Mouse (Mus musculus): ENCODE results near the gene Cacna1e. TPM values are rescaled to one million over a fixed set of nuclear protein-coding genes. Genes with fewer than 3 reads are reported as not detected.

The Cacna1e gene
- polyA plus RNA-seq, 2 experiments: 0.02 to 0.03 TPM

DNA sequence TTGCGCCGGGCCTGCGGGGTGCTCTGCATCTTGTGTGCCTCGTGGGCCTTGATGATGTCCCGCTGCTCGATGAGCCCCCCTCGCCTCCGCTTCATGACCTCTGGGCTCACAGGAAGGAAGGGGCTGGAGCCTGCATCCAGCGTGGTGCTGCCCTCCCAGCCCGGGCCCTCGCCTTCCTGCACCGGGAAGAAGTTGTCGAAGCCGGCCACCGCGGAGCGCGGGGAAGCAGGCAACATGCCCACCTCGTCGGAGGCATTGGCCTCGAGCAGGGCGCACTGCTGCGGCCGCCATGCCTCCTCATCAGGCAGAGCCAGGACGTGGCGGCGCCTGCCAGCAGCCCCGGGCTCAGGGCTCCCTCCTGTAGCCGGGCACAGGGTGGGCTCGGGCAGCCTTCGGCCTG lies 85.0 kb downstream of the Cacna1e start:
- Histone ChIP-seq H3K27me3 (ENCODE audit: control insufficient read depth, insufficient read depth, low read length) (no peaks in the 10 kb centered on the region), H3K4me3 (ENCODE audit: insufficient read depth in 1 of 2, low read depth in 2 of 2, low read length in 2 of 2) (no peak overlapping the region), H3K27ac (no peak overlapping the region), H3K4me1 (replicated peaks; ENCODE audit: control insufficient read depth in 2 of 2, insufficient read depth in 2 of 2, low read length in 1 of 2) (no peaks in the 10 kb centered on the region; a peak in 1 of 4 replicates), H3K36me3 (replicated peaks; ENCODE audit: control insufficient read depth, insufficient read depth, low read depth) (no peaks in the 10 kb centered on the region), H3K9ac (replicated peaks) (no peak overlapping the region), H3K4me2 (ENCODE audit: low read depth) (no peak overlapping the region), H3K9me3 (ENCODE audit: control insufficient read depth, low read length) (no peaks in the 10 kb centered on the region)
- 58% methylated on average over 31 of the region's 31 CpGs for WGBS (ENCODE audit: insufficient replicate concordance)
- ATAC-seq (ENCODE audit: insufficient read depth) (no peak), DNase-seq (ENCODE audit: low read depth in 3 of 3, low spot score in 3 of 3) (no peak)
- TF ChIP-seq CTCF (IDR thresholded peaks at IDR 0.05; ENCODE audit: low read depth) (no peak), EP300 (IDR thresholded peaks at IDR 0.05; ENCODE audit: low read depth) (no peak)

DNA sequence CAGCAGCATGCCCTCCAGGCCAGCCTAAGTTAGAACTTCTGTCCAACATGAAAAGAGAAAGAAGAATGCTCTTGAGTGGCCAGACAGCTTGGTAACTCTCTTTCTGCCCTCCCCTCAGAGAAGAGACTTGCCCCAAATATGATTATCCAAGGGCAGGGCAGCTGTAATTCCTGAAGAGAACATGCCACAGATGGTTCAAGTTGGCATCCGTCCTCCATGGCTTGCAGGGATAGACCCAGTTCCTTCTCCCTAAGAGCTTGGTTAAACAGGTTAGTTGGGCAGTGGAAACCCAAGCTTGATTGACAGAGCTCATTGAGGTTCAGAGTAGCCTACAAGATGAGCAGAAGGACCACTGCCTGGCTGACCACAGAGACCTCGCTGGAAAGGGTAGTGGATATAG lies 85.5 kb downstream of the Cacna1e start:
- no peaks in the 10 kb centered on the region; a peak in 1 of 4 replicates for H3K4me1 ChIP-seq (replicated peaks; ENCODE audit: control insufficient read depth in 2 of 2, insufficient read depth in 2 of 2, low read length in 1 of 2)
- WGBS (ENCODE audit: insufficient replicate concordance): 63% methylated on average over 2 of the region's 2 CpGs
- H3K9ac ChIP-seq (replicated peaks): no peak overlapping the region
- no peak for TF ChIP-seq CTCF (IDR thresholded peaks at IDR 0.05; ENCODE audit: low read depth)
- TF ChIP-seq EP300 (IDR thresholded peaks at IDR 0.05; ENCODE audit: low read depth): no peak
- no peaks in the 10 kb centered on the region for H3K27me3 ChIP-seq (ENCODE audit: control insufficient read depth, insufficient read depth, low read length)
- H3K4me3 ChIP-seq (ENCODE audit: insufficient read depth in 1 of 2, low read depth in 2 of 2, low read length in 2 of 2): no peak overlapping the region
- no peak overlapping the region for H3K4me2 ChIP-seq (ENCODE audit: low read depth)
- H3K9me3 ChIP-seq (ENCODE audit: control insufficient read depth, low read length): no peaks in the 10 kb centered on the region
- H3K36me3 ChIP-seq (replicated peaks; ENCODE audit: control insufficient read depth, insufficient read depth, low read depth): no peaks in the 10 kb centered on the region
- no peak overlapping the region for H3K27ac ChIP-seq
- DNase-seq (ENCODE audit: low read depth in 3 of 3, low spot score in 3 of 3) (no peak), ATAC-seq (ENCODE audit: insufficient read depth) (no peak)

DNA sequence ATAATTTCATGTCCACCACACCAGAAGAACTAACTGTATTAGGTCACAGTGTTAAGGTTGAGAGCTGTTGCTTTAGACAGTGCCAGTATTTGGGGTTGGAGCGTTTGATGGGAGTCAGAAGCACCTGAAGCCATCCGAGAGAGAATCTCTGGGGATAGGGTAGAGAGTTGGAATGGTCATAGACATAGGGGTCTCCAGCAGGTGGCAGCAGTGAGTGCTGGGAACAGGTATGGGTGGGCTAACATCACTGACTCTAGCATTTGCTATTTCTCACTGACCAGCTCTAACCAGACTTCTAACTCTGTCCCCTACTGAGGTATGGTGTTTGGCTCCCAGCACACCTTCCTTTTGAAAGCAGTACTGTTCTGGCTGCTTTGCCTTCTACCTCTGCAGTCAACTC lies 87.6 kb downstream of the Cacna1e start:
- TF ChIP-seq EP300 (IDR thresholded peaks at IDR 0.05; ENCODE audit: low read depth): no peak
- TF ChIP-seq CTCF (IDR thresholded peaks at IDR 0.05; ENCODE audit: low read depth): peak; percentile 60
- Histone ChIP-seq H3K27ac (no peak overlapping the region), H3K27me3 (ENCODE audit: control insufficient read depth, insufficient read depth, low read length) (no peaks in the 10 kb centered on the region), H3K4me1 (replicated peaks; ENCODE audit: control insufficient read depth in 2 of 2, insufficient read depth in 2 of 2, low read length in 1 of 2) (peaks cover 0 to 3% of the 10 kb centered on the region in 2 experiments; a peak in 1 of 4 replicates), H3K36me3 (replicated peaks; ENCODE audit: control insufficient read depth, insufficient read depth, low read depth) (no peaks in the 10 kb centered on the region), H3K4me2 (ENCODE audit: low read depth) (no peak overlapping the region), H3K9ac (replicated peaks) (no peak overlapping the region), H3K9me3 (ENCODE audit: control insufficient read depth, low read length) (no peaks in the 10 kb centered on the region), H3K4me3 (ENCODE audit: insufficient read depth in 1 of 2, low read depth in 2 of 2, low read length in 2 of 2) (no peak overlapping the region)
- WGBS (ENCODE audit: insufficient replicate concordance): 48% methylated on average over 2 of the region's 2 CpGs
- DNase-seq (ENCODE audit: low read depth in 3 of 3, low spot score in 3 of 3) (no peak), ATAC-seq (ENCODE audit: insufficient read depth) (no peak)

DNA sequence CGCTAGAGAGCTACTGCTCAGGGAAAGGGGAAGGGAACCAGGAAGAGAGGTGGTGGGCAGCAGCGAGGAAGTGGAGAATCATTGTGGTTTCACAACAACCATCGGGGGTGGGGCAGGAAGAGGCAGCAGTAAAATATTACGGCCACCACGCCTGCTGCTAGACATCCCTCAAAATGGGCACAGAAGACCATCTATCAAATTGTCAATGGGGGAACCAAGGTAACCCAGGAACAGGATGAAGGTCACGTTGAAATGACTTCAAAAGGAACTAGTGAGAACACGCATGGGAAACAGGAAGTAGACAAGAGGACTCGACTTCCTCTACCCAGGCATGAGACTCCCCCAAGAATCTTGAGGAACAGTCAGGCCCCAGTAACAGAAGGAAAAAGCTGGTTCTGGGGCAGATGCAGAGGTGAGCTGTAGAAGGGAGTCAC lies 89.8 kb downstream of the Cacna1e start:
- Histone ChIP-seq H3K4me1 (replicated peaks; ENCODE audit: control insufficient read depth in 2 of 2, insufficient read depth in 2 of 2, low read length in 1 of 2) (peaks cover 0 to 3% of the 10 kb centered on the region in 2 experiments; a peak in 1 of 4 replicates), H3K27me3 (ENCODE audit: control insufficient read depth, insufficient read depth, low read length) (no peaks in the 10 kb centered on the region), H3K27ac (no peak overlapping the region), H3K4me2 (ENCODE audit: low read depth) (no peak overlapping the region), H3K4me3 (ENCODE audit: insufficient read depth in 1 of 2, low read depth in 2 of 2, low read length in 2 of 2) (no peak overlapping the region), H3K36me3 (replicated peaks; ENCODE audit: control insufficient read depth, insufficient read depth, low read depth) (no peaks in the 10 kb centered on the region), H3K9ac (replicated peaks) (no peak overlapping the region), H3K9me3 (ENCODE audit: control insufficient read depth, low read length) (no peaks in the 10 kb centered on the region)
- ATAC-seq (ENCODE audit: insufficient read depth) (no peak), DNase-seq (ENCODE audit: low read depth in 3 of 3, low spot score in 3 of 3) (no peak)
- TF ChIP-seq EP300 (IDR thresholded peaks at IDR 0.05; ENCODE audit: low read depth) (no peak), CTCF (IDR thresholded peaks at IDR 0.05; ENCODE audit: low read depth) (no peak)
- WGBS (ENCODE audit: insufficient replicate concordance): 13% methylated on average over 8 of the region's 8 CpGs

DNA sequence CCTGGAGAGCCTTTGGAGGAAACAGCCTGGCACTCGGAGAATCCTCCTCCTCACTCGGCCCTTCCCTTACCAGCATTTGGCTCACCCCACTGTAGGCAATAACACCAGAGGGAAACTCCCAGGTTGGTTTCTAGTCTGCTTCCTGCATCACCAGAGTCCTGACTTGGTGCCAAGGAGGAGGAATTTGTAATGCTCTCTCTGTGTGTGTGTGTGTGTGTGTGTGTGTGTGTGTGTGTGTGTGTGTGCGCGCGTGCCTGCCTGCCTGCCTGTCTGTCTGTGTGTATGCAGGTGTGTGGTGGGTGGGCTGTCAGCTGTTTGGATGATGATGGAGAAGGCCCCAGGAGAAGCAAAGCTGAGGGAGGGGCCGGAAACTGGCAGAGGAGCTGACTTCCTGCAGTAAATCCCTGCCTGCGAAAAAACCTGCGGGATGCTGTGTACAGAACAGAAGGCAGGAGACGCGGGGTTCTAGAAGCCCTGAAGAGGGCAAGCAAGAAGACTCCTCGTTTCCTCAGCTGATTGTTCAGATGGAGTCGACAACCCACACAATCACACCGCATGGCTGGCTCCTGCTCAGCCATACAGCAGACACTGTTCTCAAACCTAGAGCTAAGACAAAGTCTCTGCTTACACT lies 92.6 kb downstream of the Cacna1e start:
- Histone ChIP-seq H3K27ac (no peak overlapping the region), H3K36me3 (replicated peaks; ENCODE audit: control insufficient read depth, insufficient read depth, low read depth) (no peaks in the 10 kb centered on the region), H3K4me1 (replicated peaks; ENCODE audit: control insufficient read depth in 2 of 2, insufficient read depth in 2 of 2, low read length in 1 of 2) (peaks cover 0 to 3% of the 10 kb centered on the region in 2 experiments; a peak in 1 of 4 replicates), H3K4me3 (ENCODE audit: insufficient read depth in 1 of 2, low read depth in 2 of 2, low read length in 2 of 2) (no peak overlapping the region), H3K4me2 (ENCODE audit: low read depth) (no peak overlapping the region), H3K9me3 (ENCODE audit: control insufficient read depth, low read length) (no peaks in the 10 kb centered on the region), H3K27me3 (ENCODE audit: control insufficient read depth, insufficient read depth, low read length) (no peaks in the 10 kb centered on the region), H3K9ac (replicated peaks) (no peak overlapping the region)
- DNase-seq (ENCODE audit: low read depth in 3 of 3, low spot score in 3 of 3) (no peak), ATAC-seq (ENCODE audit: insufficient read depth) (no peak)
- WGBS (ENCODE audit: insufficient replicate concordance): 45% methylated on average over 13 of the region's 13 CpGs
- TF ChIP-seq CTCF (IDR thresholded peaks at IDR 0.05; ENCODE audit: low read depth): no peak
- no peak for TF ChIP-seq EP300 (IDR thresholded peaks at IDR 0.05; ENCODE audit: low read depth)

Data from liver, embryonic 14.5 days (tissue).